Mouse (Mus musculus): ENCODE results near the gene Padi1. TPM values are rescaled to one million over a fixed set of nuclear protein-coding genes. Genes with fewer than 3 reads are reported as not detected.

Gene Padi1
- polyA plus RNA-seq, 1 experiment from 2014 or later: 0.36 TPM

GRCm38 (mm10) chr4:140876681-140877080 lies 31.1 kb upstream of the Padi1 start:
- no peaks in the 10 kb centered on the region; the same call in 1 of the 2 replicates for H3K27me3 ChIP-seq (ENCODE audit: low read depth, poor library complexity, severe bottlenecking)
- no peaks in the 10 kb centered on the region for H3K9me3 ChIP-seq (replicated peaks)
- no peak overlapping the region for H3K4me3 ChIP-seq
- no peaks in the 10 kb centered on the region for H3K36me3 ChIP-seq
- no peak overlapping the region for H3K27ac ChIP-seq
- no peak for DNase-seq (ENCODE audit: low spot score)
- WGBS: 43% methylated on average over 6 of the region's 6 CpGs
- peaks cover 16% of the 10 kb centered on the region for H3K4me1 ChIP-seq

- Histone ChIP-seq H3K9me3 (replicated peaks) (no peaks in the 10 kb centered on the region), H3K36me3 (no peaks in the 10 kb centered on the region), H3K4me1 (peaks cover 16% of the 10 kb centered on the region), H3K27ac (no peak overlapping the region), H3K27me3 (ENCODE audit: low read depth, poor library complexity, severe bottlenecking) (no peaks in the 10 kb centered on the region; the same call in 1 of the 2 replicates), H3K4me3 (no peak overlapping the region)
- DNase-seq (ENCODE audit: low spot score): no peak
- 90% methylated on average over 8 of the region's 8 CpGs for WGBS
Observed at GRCm38 (mm10) chr4:140876161-140876560, 30.6 kb upstream of the Padi1 start.

GRCm38 (mm10) chr4:140873011-140873410 lies 27.4 kb upstream of the Padi1 start:
- H3K27me3 ChIP-seq (ENCODE audit: low read depth, poor library complexity, severe bottlenecking): peaks cover 17% of the 10 kb centered on the region; the same call in 1 of the 2 replicates
- WGBS: 36% methylated on average over 11 of the region's 11 CpGs
- H3K36me3 ChIP-seq: no peaks in the 10 kb centered on the region
- H3K27ac ChIP-seq: no peak overlapping the region
- H3K4me1 ChIP-seq: peaks cover 27% of the 10 kb centered on the region
- H3K4me3 ChIP-seq: no peak overlapping the region
- no peaks in the 10 kb centered on the region for H3K9me3 ChIP-seq (replicated peaks)
- DNase-seq (ENCODE audit: low spot score): no peak

GRCm38 (mm10) chr4:140872686-140872992 lies 27.1 kb upstream of the Padi1 start:
- Histone ChIP-seq H3K9me3 (replicated peaks) (no peaks in the 10 kb centered on the region), H3K27ac (no peak overlapping the region), H3K27me3 (ENCODE audit: low read depth, poor library complexity, severe bottlenecking) (peaks cover 17% of the 10 kb centered on the region; the same call in 1 of the 2 replicates), H3K4me1 (peaks cover 31% of the 10 kb centered on the region), H3K36me3 (no peaks in the 10 kb centered on the region), H3K4me3 (no peak overlapping the region)
- WGBS: 69% methylated on average over 5 of the region's 5 CpGs
- no peak for DNase-seq (ENCODE audit: low spot score)

GRCm38 (mm10) chr4:140871851-140872685 lies 26.5 kb upstream of the Padi1 start:
- H3K9me3 ChIP-seq (replicated peaks): no peaks in the 10 kb centered on the region
- DNase-seq (ENCODE audit: low spot score): no peak
- WGBS: 83% methylated on average over 8 of the region's 8 CpGs

GRCm38 (mm10) chr4:140871376-140871775 lies 25.8 kb upstream of the Padi1 start:
- 89% methylated on average over 3 of the region's 3 CpGs for WGBS
- Histone ChIP-seq H3K4me3 (no peak overlapping the region), H3K27me3 (ENCODE audit: low read depth, poor library complexity, severe bottlenecking) (peaks cover 17% of the 10 kb centered on the region; the same call in 1 of the 2 replicates), H3K27ac (no peak overlapping the region), H3K36me3 (no peaks in the 10 kb centered on the region), H3K9me3 (replicated peaks) (no peaks in the 10 kb centered on the region), H3K4me1 (peaks cover 36% of the 10 kb centered on the region)
- DNase-seq (ENCODE audit: low spot score): no peak

More at GRCm38 (mm10) chr4:140871851-140872685, 26.5 kb upstream of the Padi1 start:
- peaks cover 36% of the 10 kb centered on the region for H3K4me1 ChIP-seq
- H3K27me3 ChIP-seq (ENCODE audit: low read depth, poor library complexity, severe bottlenecking): peaks cover 17% of the 10 kb centered on the region; the same call in 1 of the 2 replicates
- no peaks in the 10 kb centered on the region for H3K36me3 ChIP-seq
- no peak overlapping the region for H3K4me3 ChIP-seq
- no peak overlapping the region for H3K27ac ChIP-seq

GRCm38 (mm10) chr4:140870876-140871275 lies 25.3 kb upstream of the Padi1 start:
- peaks cover 20% of the 10 kb centered on the region; the same call in 1 of the 2 replicates for H3K27me3 ChIP-seq (ENCODE audit: low read depth, poor library complexity, severe bottlenecking)
- WGBS: 78% methylated on average over 7 of the region's 7 CpGs

GRCm38 (mm10) chr4:140869945-140870344 lies 24.4 kb upstream of the Padi1 start:
- H3K4me1 ChIP-seq: peaks cover 36% of the 10 kb centered on the region
- DNase-seq (ENCODE audit: low spot score): no peak
- peaks cover 21% of the 10 kb centered on the region; the same call in 1 of the 2 replicates for H3K27me3 ChIP-seq (ENCODE audit: low read depth, poor library complexity, severe bottlenecking)
- 91% methylated on average over 8 of the region's 8 CpGs for WGBS
- no peaks in the 10 kb centered on the region for H3K9me3 ChIP-seq (replicated peaks)
- H3K4me3 ChIP-seq: no peak overlapping the region
- H3K27ac ChIP-seq: 0 out of 2 replicates have a peak overlapping the region, but pooled peaks have one; percentile 83
- no peaks in the 10 kb centered on the region for H3K36me3 ChIP-seq

More at GRCm38 (mm10) chr4:140870876-140871275, 25.3 kb upstream of the Padi1 start:
- no peak for DNase-seq (ENCODE audit: low spot score)
- Histone ChIP-seq H3K4me1 (peaks cover 36% of the 10 kb centered on the region), H3K9me3 (replicated peaks) (no peaks in the 10 kb centered on the region), H3K27ac (no peak overlapping the region), H3K36me3 (no peaks in the 10 kb centered on the region), H3K4me3 (no peak overlapping the region)

- H3K4me3 ChIP-seq: peak overlapping the region; percentile 36
- DNase-seq (ENCODE audit: low spot score): peak; percentile 56
- H3K27me3 ChIP-seq (ENCODE audit: low read depth, poor library complexity, severe bottlenecking): peaks cover 21% of the 10 kb centered on the region; the same call in 1 of the 2 replicates
- H3K27ac ChIP-seq: peak overlapping the region; percentile 83
- no peaks in the 10 kb centered on the region for H3K36me3 ChIP-seq
- H3K9me3 ChIP-seq (replicated peaks): no peaks in the 10 kb centered on the region
- WGBS: 3% methylated on average over 14 of the region's 14 CpGs
- peaks cover 36% of the 10 kb centered on the region for H3K4me1 ChIP-seq
Observed at GRCm38 (mm10) chr4:140868484-140869190, 23.1 kb upstream of the Padi1 start.

GRCm38 (mm10) chr4:140862036-140862650 lies 16.6 kb upstream of the Padi1 start:
- H3K36me3 ChIP-seq: no peaks in the 10 kb centered on the region
- WGBS: 88% methylated on average over 11 of the region's 11 CpGs
- DNase-seq (ENCODE audit: low spot score): no peak
- H3K27me3 ChIP-seq (ENCODE audit: low read depth, poor library complexity, severe bottlenecking): peaks cover 8% of the 10 kb centered on the region; the same call in 1 of the 2 replicates
- H3K4me1 ChIP-seq: 0 out of 2 replicates have a peak, but pooled peaks cover under 1% of the 10 kb centered on the region
- H3K27ac ChIP-seq: no peak overlapping the region
- H3K9me3 ChIP-seq (replicated peaks): no peaks in the 10 kb centered on the region
- no peak overlapping the region for H3K4me3 ChIP-seq

- peak overlapping the region; percentile 47 for H3K27ac ChIP-seq
- peaks cover 11% of the 10 kb centered on the region; the same call in 1 of the 2 replicates for H3K27me3 ChIP-seq (ENCODE audit: low read depth, poor library complexity, severe bottlenecking)
- 89% methylated on average over 7 of the region's 7 CpGs for WGBS
- no peaks in the 10 kb centered on the region for H3K36me3 ChIP-seq
- no peaks in the 10 kb centered on the region for H3K9me3 ChIP-seq (replicated peaks)
- no peaks in the 10 kb centered on the region for H3K4me1 ChIP-seq
- no peak overlapping the region for H3K4me3 ChIP-seq
- DNase-seq (ENCODE audit: low spot score): no peak
Observed at GRCm38 (mm10) chr4:140860767-140861147, 15.2 kb upstream of the Padi1 start.

- DNase-seq (ENCODE audit: low spot score): no peak
- 59% methylated on average over 7 of the region's 7 CpGs for WGBS
- no peaks in the 10 kb centered on the region for H3K9me3 ChIP-seq (replicated peaks)
- 0 out of 2 replicates have a peak overlapping the region, but pooled peaks have one; percentile 47 for H3K27ac ChIP-seq
- no peak overlapping the region for H3K4me3 ChIP-seq
- H3K36me3 ChIP-seq: no peaks in the 10 kb centered on the region
- H3K27me3 ChIP-seq (ENCODE audit: low read depth, poor library complexity, severe bottlenecking): peaks cover 11% of the 10 kb centered on the region; the same call in 1 of the 2 replicates
- H3K4me1 ChIP-seq: no peaks in the 10 kb centered on the region
Observed at GRCm38 (mm10) chr4:140860125-140860766, 14.7 kb upstream of the Padi1 start.
